Mouse (Mus musculus) layer of hippocampus, adult 8-10 months (tissue): ENCODE measurements at regions not wholly inside any gene's neighbourhood (a gene's known extent, or its start where the extent isn't known, plus 50 kb on each side); places are given as distances from the start of the nearest gene placed in this dataset.
"Not testable (repeated sequence)": the region's sequence is repeated elsewhere in the genome, so short reads cannot be mapped to it uniquely, and the experiment has no call there.

Experiments
- DNase-seq, 2 experiments: peaks; one replicate each; pipeline ENCODE4 v3.0.0; 2022; ENCODE audit warnings: low spot score in 2 of 2

DNA sequence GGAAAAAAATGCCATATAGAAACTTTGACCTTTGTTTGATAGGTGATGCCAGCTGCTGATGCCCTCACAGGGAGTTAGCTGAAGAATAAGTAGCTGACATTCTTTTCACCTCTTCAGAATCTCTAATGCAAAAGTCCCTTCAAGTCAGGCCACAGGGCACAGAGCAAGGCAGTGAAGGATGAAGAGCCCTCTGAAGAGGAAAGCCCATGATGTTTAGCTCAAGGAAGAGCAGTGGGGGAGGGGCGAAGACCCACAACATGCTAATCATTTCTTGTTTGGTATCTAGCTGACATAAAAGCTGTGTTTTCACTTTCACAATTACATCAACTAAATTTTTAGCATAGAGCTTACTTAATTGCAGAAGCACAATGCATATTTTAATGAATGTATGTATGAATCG, 1108.4 kb downstream of the Trim52 start:
- no peak for DNase-seq

GRCm38 (mm10) chr14:107264182-107264581, 1158.2 kb downstream of the Trim52 start:
- DNase-seq = no peak

DNA sequence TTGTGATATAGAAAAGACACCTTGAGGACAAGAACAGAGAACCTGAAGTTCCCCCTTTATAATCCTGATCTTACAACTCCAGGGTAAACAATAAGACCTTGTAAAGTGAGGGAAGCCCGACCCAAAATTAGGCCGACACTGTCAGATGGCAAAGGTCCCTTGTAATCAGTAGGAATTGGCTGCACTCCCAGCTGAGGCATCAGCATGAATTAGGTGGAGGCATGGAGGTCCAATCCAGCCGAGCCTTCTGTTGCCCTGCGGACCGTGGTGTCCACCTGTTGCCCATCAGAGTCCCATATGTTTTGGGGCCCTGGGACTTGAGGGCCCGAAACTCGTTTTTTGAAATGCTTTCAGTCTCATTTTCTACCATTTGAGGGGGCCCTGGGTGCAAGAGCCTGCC, 1174.3 kb downstream of the Trim52 start:
- DNase-seq = not testable (repeated sequence)

DNA sequence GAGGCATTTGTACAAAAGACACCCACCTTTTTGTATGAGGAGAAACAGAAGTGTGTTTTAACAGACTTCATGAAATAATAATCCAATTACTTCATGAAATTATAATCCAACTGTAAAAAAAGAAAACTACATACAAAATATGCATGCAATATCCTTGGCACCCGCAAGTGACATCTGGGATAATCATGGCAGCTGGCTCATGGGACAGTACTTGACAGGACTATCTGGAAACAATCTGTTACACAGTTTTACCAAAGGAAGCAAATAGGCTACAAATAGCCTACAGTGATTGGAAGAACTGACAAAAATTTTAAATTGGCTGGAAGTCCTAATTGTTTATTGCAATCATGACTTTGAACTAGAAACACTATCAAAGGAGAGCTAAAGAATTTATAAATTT, 1223.3 kb downstream of the Trim52 start:
- peak; percentile 33 to 51 for DNase-seq

GRCm38 (mm10) chr14:107340205-107340604, 1234.2 kb downstream of the Trim52 start:
- DNase-seq = no peak

DNA sequence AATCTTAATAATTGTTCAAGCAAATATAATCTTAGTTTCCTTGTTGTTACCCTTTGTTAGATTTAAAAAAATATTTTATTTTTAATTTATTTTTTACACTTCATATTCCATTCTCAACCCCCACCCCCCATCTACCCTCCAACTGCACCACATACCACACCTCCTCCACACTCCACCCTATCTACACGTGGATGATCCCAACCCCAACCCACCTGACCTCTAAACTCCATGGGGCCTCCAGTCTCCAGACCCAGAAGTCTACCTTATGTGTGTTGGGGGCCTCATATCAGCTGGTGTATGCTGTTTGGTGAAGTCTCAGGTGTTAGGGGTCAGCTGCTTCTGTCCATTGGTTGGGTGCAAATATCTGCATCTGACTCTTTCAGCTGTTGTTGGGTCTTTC, 1256.8 kb downstream of the Trim52 start:
- no peak for DNase-seq
